Mouse (Mus musculus) embryo, embryonic 10.5 days (tissue): ENCODE data around the gene Ifi203.
"Not testable (repeated sequence)": the region's sequence is repeated elsewhere in the genome, so short reads cannot be mapped to it uniquely, and the experiment has no call there.

Experiments used
- DNase-seq: peaks from one replicate; pipeline ENCODE4 v3.0.0-alpha.2; 2015; ENCODE audit warnings: low spot score

The Ifi203 gene

DNA sequence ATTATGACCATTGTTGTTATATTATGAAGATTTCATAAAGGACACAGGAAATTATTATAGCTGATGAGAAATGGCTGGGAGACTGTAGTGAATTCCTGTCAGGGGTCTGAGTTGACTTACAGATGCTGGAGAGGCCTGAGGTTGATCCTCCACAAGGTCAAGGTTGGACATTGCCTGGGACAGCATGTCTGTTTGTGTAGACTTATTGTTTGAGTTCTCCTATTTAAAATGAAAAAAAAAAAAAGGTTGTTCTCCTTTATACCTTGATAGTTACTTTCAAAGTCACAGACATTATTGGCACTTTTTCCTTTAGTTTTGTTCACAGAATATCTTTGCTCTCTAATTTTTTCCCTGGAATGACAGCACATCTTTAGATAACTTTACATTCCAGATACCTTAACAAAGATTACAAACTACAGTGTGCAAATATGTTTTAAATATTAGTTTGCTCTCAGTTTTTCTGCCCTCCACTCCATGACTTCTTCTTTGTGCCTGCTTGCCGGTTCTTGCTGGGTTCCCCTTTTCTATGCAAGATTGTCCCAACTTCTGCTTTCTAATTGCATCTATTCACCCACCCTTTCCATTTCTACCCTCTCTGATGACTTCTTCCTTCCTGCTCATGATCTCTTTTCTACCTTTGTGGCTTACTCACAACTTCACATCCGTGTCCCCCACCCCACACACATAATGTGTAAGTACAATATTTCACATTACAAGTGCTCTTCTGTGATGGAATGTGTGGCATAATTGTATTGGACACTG lies 55.3 kb downstream of the Ifi203 start:
- not testable (repeated sequence) for DNase-seq

DNA sequence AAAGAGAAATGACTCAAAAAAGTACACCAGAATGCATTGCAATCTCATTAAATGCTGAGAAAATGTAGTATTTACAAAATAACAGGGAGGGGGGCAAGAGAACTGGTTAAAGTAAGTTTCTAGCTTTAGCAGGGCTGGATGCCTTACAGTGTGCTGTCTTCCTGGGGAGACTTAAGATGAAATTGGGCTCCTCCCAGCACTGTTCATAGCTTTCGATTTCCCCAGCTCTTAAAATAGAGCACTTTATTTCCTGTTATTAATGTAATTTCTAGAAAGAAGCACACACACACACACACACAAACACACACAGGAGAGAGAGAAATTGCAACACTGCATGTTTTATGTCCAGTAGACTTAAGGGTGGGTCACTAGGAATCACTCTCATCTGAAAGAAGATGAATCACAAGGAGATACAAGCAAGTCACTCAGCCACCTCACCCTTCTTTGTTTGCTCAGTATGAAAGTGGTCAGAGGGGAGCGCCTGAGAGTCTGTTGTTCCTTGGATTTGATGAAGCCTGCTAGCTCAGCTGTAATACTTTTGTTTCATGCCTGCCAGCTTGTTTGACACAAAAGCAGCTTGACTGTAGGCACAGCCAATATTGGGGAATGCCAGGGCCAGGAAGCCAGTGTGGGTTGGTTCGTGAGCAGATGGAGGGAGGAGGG lies 62.3 kb downstream of the Ifi203 start:
- DNase-seq, result not testable (repeated sequence)

DNA sequence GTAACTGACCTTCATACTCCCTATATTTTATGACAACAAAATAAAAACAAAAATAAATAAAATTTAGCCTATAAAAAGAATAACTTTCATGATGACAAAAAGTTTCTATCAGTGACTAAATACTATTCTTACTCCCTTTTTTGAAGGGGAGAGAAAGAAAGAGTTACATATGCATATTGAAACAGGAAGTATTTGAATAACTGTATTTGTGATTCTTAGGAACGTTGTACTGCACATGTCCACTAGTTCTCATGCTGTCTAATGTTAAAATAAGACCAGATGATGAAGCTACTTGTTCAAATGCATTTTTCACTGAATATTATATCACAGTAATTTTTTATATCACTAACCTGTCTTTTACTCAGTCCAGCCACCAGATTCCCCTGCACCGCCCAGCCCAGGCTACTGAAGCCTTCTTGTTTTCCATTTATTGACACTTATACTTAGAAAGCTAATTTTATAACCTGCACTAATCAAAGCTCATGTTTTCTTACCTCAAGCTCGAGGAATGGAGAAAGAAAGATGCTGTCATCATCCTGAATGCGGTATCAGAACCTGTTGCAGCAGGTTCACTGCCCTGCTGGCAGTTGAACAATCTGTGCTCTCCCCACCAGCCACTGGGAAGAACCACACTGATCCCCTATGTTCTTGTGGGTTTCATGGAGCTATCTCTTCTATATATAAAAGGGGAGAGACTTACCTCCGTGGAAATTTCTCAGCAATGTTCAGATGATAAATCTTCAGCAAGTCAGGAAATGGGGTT lies 63.1 kb downstream of the Ifi203 start:
- not testable (repeated sequence) for DNase-seq

DNA sequence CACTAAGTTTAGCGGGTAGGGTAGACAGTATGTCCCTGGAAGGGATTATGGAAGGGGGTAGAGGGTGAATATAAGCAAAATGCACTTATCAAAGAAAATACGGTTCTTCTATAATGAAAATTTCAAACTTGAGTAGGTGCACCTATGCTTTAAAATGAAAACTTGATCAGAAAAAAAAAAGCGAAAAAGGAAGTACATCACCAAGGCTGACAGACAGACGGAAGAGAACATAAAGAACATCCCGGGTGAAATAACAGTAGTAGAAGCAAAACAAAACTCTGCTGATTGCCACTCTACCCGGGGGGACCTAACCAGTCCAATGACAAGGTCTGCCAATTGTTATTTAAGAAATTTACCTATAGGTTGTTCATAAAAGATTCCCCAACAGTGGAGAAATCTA lies 64.2 kb downstream of the Ifi203 start:
- DNase-seq, result not testable (repeated sequence)

DNA sequence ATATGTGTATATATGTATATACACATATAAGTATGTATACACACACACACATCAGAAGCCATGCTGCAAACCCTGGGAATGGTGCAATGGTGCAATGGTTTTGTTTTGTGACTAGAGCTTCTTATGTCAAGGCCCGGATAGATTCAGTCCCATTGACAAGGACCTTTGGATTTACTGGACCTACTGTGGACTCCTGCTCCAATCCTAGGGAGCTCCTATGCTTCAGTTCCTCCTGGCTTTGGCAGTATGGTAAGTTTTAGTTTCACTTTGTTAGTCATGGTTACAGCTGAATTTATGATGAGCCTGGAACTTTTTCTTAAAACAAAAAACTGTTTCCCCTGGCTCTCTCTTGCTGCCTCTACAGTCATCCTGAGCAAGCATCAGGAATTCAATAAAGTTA lies 65.3 kb downstream of the Ifi203 start:
- DNase-seq, result not testable (repeated sequence)
